Mouse (Mus musculus) brown adipose tissue, adult 24 weeks (tissue): ENCODE results near the gene Snx10. TPM values are rescaled to one million over a fixed set of nuclear protein-coding genes. Genes with fewer than 3 reads are reported as not detected.

ENCODE experiments used
- H3K27ac ChIP-seq: fragments of 200-500 bp; replicated peaks from 2 replicates; pipeline ENCODE4 v1.5.1; 2012; ENCODE audit warnings: low read depth, mild to moderate bottlenecking, low read length
- H3K4me1 ChIP-seq: fragments of 200-500 bp; 2 replicates; pipeline ENCODE4 v1.6.1; 2012; ENCODE audit warnings: low read length, mixed read lengths; ENCODE audit not compliant: control insufficient read depth, insufficient read depth, insufficient read length
- H3K4me3 ChIP-seq: fragments of 200-500 bp; 2 replicates; pipeline ENCODE4 v1.5.1; 2012; ENCODE audit warnings: low read depth, mild to moderate bottlenecking, low read length, moderate library complexity; ENCODE audit not compliant: insufficient read depth
- polyA plus RNA-seq: library from polyadenylated mRNA; stranded (reverse); fragments of >200 nt; gene quantifications from 2 replicates; pipeline ENCODE4 v1.2.4, GENCODE M21; 2012; ENCODE audit not compliant: missing spikeins, insufficient read depth, insufficient read length

The Snx10 gene
- polyA plus RNA-seq, 1 experiment = 195 TPM

GRCm38 (mm10) chr6:51548757-51549156 is 25.1 kb downstream of the Snx10 start:
- Histone ChIP-seq H3K4me3 (no peak overlapping the region), H3K4me1 (peaks cover 14% of the 10 kb centered on the region; the same call in 1 of the 2 replicates)

GRCm38 (mm10) chr6:51551267-51551802 is 27.6 kb downstream of the Snx10 start:
- peaks cover 16% of the 10 kb centered on the region; the same call in 1 of the 2 replicates for H3K4me1 ChIP-seq
- no peak overlapping the region; the same call in 1 of the 2 replicates for H3K4me3 ChIP-seq
- peak overlapping the region; percentile 59 for H3K27ac ChIP-seq

More at GRCm38 (mm10) chr6:51548757-51549156, 25.1 kb downstream of the Snx10 start:
- H3K27ac ChIP-seq = peak overlapping the region; percentile 15; the same call in 1 of the 2 replicates

GRCm38 (mm10) chr6:51556562-51556961 is 32.9 kb downstream of the Snx10 start:
- H3K4me1 ChIP-seq = peaks cover 9% of the 10 kb centered on the region; the same call in 1 of the 2 replicates
- no peak overlapping the region for H3K4me3 ChIP-seq
- H3K27ac ChIP-seq = 0 out of 2 replicates have a peak overlapping the region, but pooled peaks have one; percentile 32

GRCm38 (mm10) chr6:51558311-51558710 is 34.6 kb downstream of the Snx10 start:
- peak overlapping the region; percentile 65 for H3K27ac ChIP-seq
- no peak overlapping the region for H3K4me3 ChIP-seq
- peaks cover 8% of the 10 kb centered on the region; the same call in 1 of the 2 replicates for H3K4me1 ChIP-seq

- Histone ChIP-seq H3K4me1 (peaks cover 13% of the 10 kb centered on the region), H3K4me3 (no peak overlapping the region), H3K27ac (no peak overlapping the region)
Observed at GRCm38 (mm10) chr6:51566771-51567680, 43.3 kb downstream of the Snx10 start.

GRCm38 (mm10) chr6:51569086-51569485 is 45.4 kb downstream of the Snx10 start:
- Histone ChIP-seq H3K4me1 (peaks cover 13% of the 10 kb centered on the region), H3K4me3 (no peak overlapping the region), H3K27ac (no peak overlapping the region)

GRCm38 (mm10) chr6:51573136-51573535 is 49.4 kb downstream of the Snx10 start:
- Histone ChIP-seq H3K27ac (no peak overlapping the region), H3K4me3 (no peak overlapping the region), H3K4me1 (no peaks in the 10 kb centered on the region)

- Histone ChIP-seq H3K4me1 (no peaks in the 10 kb centered on the region), H3K4me3 (no peak overlapping the region), H3K27ac (no peak overlapping the region)
Observed at GRCm38 (mm10) chr6:51574132-51574531, 50.4 kb downstream of the Snx10 start.

- Histone ChIP-seq H3K4me1 (no peaks in the 10 kb centered on the region), H3K27ac (no peak overlapping the region), H3K4me3 (no peak overlapping the region)
Observed at GRCm38 (mm10) chr6:51578415-51578814, 54.7 kb downstream of the Snx10 start.

GRCm38 (mm10) chr6:51580040-51580680 is 56.5 kb downstream of the Snx10 start:
- Histone ChIP-seq H3K27ac (no peak overlapping the region), H3K4me3 (no peak overlapping the region), H3K4me1 (no peaks in the 10 kb centered on the region)

- no peak overlapping the region for H3K27ac ChIP-seq
Observed at GRCm38 (mm10) chr6:51581418-51581817, 57.7 kb downstream of the Snx10 start.

GRCm38 (mm10) chr6:51582051-51582450 is 58.4 kb downstream of the Snx10 start:
- Histone ChIP-seq H3K27ac (no peak overlapping the region), H3K4me3 (no peak overlapping the region), H3K4me1 (no peaks in the 10 kb centered on the region)

More at GRCm38 (mm10) chr6:51581418-51581817, 57.7 kb downstream of the Snx10 start:
- no peak overlapping the region for H3K4me3 ChIP-seq
- H3K4me1 ChIP-seq = no peaks in the 10 kb centered on the region

GRCm38 (mm10) chr6:51585980-51586379 is 62.3 kb downstream of the Snx10 start:
- H3K4me3 ChIP-seq = no peak overlapping the region
- H3K27ac ChIP-seq = no peak overlapping the region
- no peaks in the 10 kb centered on the region for H3K4me1 ChIP-seq

GRCm38 (mm10) chr6:51587266-51587665 is 63.6 kb downstream of the Snx10 start:
- H3K4me3 ChIP-seq = no peak overlapping the region
- no peaks in the 10 kb centered on the region for H3K4me1 ChIP-seq
- H3K27ac ChIP-seq = no peak overlapping the region

- Histone ChIP-seq H3K4me3 (no peak overlapping the region), H3K4me1 (no peaks in the 10 kb centered on the region), H3K27ac (no peak overlapping the region)
Observed at GRCm38 (mm10) chr6:51591264-51591663, 67.6 kb downstream of the Snx10 start.
